Mouse (Mus musculus) neural tube, embryonic 12.5 days (tissue): ENCODE measurements around the gene Msrb3. TPM values are rescaled to one million over a fixed set of nuclear protein-coding genes. Genes with fewer than 3 reads are reported as not detected.

Experiments used
- ATAC-seq: fragments of 200-750 bp; cut with Nextera tagmentation; 2 replicates; pipeline ENCODE4 v1.8.0; 2017; ENCODE audit warnings: low read depth, mild to moderate bottlenecking, moderate TSS enrichment, moderate library complexity; ENCODE audit not compliant: low FRiP score
- H3K27ac ChIP-seq: fragments of 300-500 bp; sonication (generic); 2 replicates; pipeline ENCODE4 v1.5.1; 2016
- H3K27me3 ChIP-seq: fragments of 300-500 bp; sonication (generic); replicated peaks from 2 replicates; pipeline ENCODE4 v1.6.1; 2016; ENCODE audit warnings: mild to moderate bottlenecking
- H3K36me3 ChIP-seq: fragments of 300-500 bp; sonication (generic); 2 replicates; pipeline ENCODE4 v1.6.1; 2016; ENCODE audit warnings: mild to moderate bottlenecking
- H3K4me1 ChIP-seq: fragments of 300-500 bp; sonication (generic); 2 replicates; pipeline ENCODE4 v1.6.1; 2016
- H3K4me2 ChIP-seq: fragments of 300-500 bp; sonication (generic); replicated peaks from 2 replicates; pipeline ENCODE4 v1.6.1; 2016; ENCODE audit warnings: mild to moderate bottlenecking
- H3K4me3 ChIP-seq: fragments of 300-500 bp; sonication (generic); 2 replicates; pipeline ENCODE4 v1.5.1; 2016
- H3K9ac ChIP-seq: fragments of 300-500 bp; sonication (generic); 2 replicates; pipeline ENCODE4 v1.6.1; 2016; ENCODE audit warnings: mild to moderate bottlenecking
- H3K9me3 ChIP-seq: fragments of 300-500 bp; sonication (generic); 2 replicates; pipeline ENCODE4 v1.6.1; 2016; ENCODE audit warnings: mild to moderate bottlenecking
- WGBS: fragments of 180-500 bp; shearing (Covaris S2); methylation state at CpG from one replicate; pipeline ENCODE4 v1.1.7; 2016; 5-methylcytosine and 5-hydroxymethylcytosine counted together
- polyA plus RNA-seq: library from polyadenylated mRNA; unstranded; fragments of >200 nt; fragmentation: Nextera tagmentation; extraction: Ambion mirVana; gene quantifications from 2 replicates; pipeline ENCODE4 v1.2.1, GENCODE M21; 2016

The Msrb3 gene
- polyA plus RNA-seq, 1 experiment from 2014 or later: 3.5 TPM

DNA sequence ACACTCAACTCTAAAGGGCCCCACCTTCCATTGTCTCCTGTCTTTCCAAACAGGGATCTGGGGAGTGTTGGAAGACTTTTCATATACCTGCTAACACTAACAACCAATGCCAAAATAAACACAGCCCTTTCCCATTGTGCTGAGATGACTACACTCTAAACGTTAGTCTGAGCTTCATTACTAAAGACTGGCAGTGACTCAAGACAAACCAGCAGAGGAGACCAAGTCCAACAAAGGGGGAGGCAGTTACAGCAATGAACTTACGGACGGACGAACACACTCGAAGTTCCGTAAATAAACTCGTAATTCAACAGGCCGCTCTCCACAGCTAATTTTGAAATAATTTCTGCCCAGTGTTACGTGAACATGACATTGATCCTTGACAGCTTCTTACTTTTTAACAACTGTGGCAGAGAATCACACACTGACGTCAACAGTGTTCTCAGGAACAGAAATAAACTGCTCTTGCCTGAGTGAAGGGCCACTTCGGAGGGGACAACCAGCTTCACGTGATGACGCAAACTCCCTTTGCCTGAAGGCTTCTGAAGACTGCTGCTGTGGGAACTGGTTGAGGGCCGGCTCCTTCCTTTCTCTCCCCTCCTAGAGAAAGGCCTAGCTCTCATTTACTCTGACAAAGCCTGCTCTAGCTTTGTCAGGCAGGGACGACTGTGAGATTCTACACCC lies 16.2 kb upstream of the Msrb3 start:
- no peak for ATAC-seq
- Histone ChIP-seq H3K27me3 (no peaks in the 10 kb centered on the region), H3K4me3 (no peak overlapping the region), H3K4me2 (no peak overlapping the region), H3K4me1 (no peaks in the 10 kb centered on the region), H3K27ac (no peak overlapping the region), H3K9me3 (no peaks in the 10 kb centered on the region), H3K9ac (no peak overlapping the region), H3K36me3 (no peaks in the 10 kb centered on the region)
- WGBS: 79% methylated on average over 15 of the region's 15 CpGs

DNA sequence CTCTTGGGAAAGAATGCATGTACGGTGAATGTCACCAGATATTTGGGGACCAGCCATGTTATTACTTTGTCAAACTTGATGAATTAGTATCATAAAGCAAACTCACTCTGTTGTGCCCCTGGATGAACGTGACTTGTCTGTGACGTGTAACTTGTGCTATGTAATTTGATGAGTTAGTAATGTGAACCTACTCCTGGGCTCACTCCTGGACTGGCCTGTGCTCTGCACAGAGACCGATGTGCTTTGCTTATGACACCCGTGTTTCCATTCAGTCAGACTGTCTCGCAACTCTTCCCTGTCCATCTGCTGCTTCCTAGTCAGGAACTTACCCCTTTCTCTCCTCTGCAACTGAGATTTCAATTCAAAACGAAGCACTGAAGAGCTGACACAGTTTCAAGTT lies 15.4 kb upstream of the Msrb3 start:
- Histone ChIP-seq H3K4me1 (no peaks in the 10 kb centered on the region), H3K4me3 (no peak overlapping the region), H3K27ac (no peak overlapping the region), H3K27me3 (no peaks in the 10 kb centered on the region), H3K9ac (no peak overlapping the region), H3K36me3 (no peaks in the 10 kb centered on the region), H3K9me3 (no peaks in the 10 kb centered on the region), H3K4me2 (no peak overlapping the region)
- ATAC-seq: no peak
- WGBS: 84% methylated on average over 7 of the region's 7 CpGs

GRCm38 (mm10) chr10:120913796-120914195 lies 14.9 kb upstream of the Msrb3 start:
- Histone ChIP-seq H3K36me3 (no peaks in the 10 kb centered on the region), H3K9ac (no peak overlapping the region), H3K4me2 (no peak overlapping the region), H3K9me3 (no peaks in the 10 kb centered on the region), H3K27me3 (no peaks in the 10 kb centered on the region), H3K4me1 (no peaks in the 10 kb centered on the region), H3K4me3 (no peak overlapping the region), H3K27ac (no peak overlapping the region)
- no peak for ATAC-seq
- 80% methylated on average over 7 of the region's 7 CpGs for WGBS

DNA sequence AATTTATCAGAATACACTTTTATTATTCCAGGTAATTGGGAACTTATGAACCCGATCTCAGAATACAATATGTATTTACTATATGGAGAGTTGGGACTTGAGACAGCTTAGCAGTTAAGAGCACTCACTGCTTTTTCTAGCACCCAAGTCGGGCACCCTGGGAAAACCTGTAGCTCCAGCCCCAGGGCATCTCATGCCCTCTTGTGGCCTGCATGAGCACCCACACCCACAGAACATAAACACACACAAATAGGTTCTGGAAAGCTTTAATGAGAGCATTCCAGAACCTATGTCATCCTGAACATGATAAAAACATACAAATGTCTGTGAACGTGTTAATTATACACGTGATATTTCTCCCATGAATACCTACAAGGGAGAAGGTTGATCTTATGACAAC lies 13.1 kb upstream of the Msrb3 start:
- Histone ChIP-seq H3K9me3 (no peaks in the 10 kb centered on the region), H3K36me3 (no peaks in the 10 kb centered on the region), H3K4me2 (no peak overlapping the region), H3K9ac (no peak overlapping the region), H3K4me1 (no peaks in the 10 kb centered on the region), H3K27me3 (no peaks in the 10 kb centered on the region), H3K27ac (no peak overlapping the region), H3K4me3 (no peak overlapping the region)
- no peak for ATAC-seq
- WGBS: 83% methylated on average over 4 of the region's 4 CpGs

DNA sequence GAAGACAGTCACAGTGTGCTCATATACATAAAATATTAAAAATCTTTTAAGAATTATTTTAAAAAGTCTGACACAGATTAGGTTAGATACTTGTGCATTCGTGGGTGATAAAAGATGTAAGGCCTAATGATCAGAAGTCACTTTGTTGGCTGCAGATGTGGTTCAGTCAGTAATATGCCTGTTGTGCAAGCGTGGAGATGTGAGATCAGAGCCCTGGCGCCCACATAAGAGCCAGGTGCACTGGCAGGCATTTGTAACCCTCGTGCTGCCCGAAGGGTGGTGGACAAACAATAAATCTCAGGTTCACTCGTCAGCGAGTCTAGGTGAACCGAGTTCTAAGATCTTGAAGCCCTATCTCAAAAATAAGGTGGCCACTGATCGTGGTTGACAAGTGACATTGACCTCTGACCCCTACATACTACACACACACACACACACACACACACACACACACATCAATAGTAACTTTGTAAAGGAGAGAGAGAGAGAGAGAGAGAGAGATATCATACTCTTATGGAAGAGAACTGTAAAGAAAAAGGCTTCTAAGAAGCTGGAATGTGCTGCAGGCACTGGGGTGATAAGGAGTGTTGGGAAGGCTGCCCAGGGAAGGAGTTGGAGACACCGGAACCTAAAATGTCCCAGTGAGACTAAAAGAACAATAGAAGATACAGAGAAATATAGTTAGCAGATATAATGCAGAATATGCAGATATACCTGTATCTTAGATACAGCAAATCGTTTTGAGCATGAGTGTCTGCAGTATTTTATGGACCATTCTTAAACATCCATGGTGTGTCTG lies 10.1 kb upstream of the Msrb3 start:
- ATAC-seq: no peak
- WGBS: 89% methylated on average over 11 of the region's 11 CpGs
- H3K4me2 ChIP-seq: no peak overlapping the region

GRCm38 (mm10) chr10:120904676-120905075 lies 5.8 kb upstream of the Msrb3 start:
- H3K4me1 ChIP-seq: no peaks in the 10 kb centered on the region
- 90% methylated on average over 10 of the region's 10 CpGs for WGBS
- no peak for ATAC-seq
- H3K4me3 ChIP-seq: no peak overlapping the region
- no peak overlapping the region for H3K4me2 ChIP-seq
- H3K9me3 ChIP-seq: peaks cover 10% of the 10 kb centered on the region
- no peak overlapping the region for H3K27ac ChIP-seq
- H3K36me3 ChIP-seq: no peaks in the 10 kb centered on the region
- H3K9ac ChIP-seq: no peak overlapping the region
- no peaks in the 10 kb centered on the region for H3K27me3 ChIP-seq

More for the DNA sequence above, 10.1 kb upstream of the Msrb3 start:
- Histone ChIP-seq H3K9ac (no peak overlapping the region), H3K27me3 (no peaks in the 10 kb centered on the region), H3K27ac (no peak overlapping the region), H3K4me1 (no peaks in the 10 kb centered on the region), H3K36me3 (no peaks in the 10 kb centered on the region), H3K9me3 (peaks cover 10% of the 10 kb centered on the region), H3K4me3 (no peak overlapping the region)

GRCm38 (mm10) chr10:120903843-120904468 lies 5.1 kb upstream of the Msrb3 start:
- Histone ChIP-seq H3K9me3 (peaks cover 10% of the 10 kb centered on the region), H3K4me2 (no peak overlapping the region), H3K9ac (no peak overlapping the region), H3K36me3 (no peaks in the 10 kb centered on the region), H3K4me3 (no peak overlapping the region), H3K27me3 (no peaks in the 10 kb centered on the region), H3K27ac (no peak overlapping the region), H3K4me1 (peaks cover 5% of the 10 kb centered on the region)
- WGBS: 74% methylated on average over 4 of the region's 4 CpGs
- ATAC-seq: no peak

DNA sequence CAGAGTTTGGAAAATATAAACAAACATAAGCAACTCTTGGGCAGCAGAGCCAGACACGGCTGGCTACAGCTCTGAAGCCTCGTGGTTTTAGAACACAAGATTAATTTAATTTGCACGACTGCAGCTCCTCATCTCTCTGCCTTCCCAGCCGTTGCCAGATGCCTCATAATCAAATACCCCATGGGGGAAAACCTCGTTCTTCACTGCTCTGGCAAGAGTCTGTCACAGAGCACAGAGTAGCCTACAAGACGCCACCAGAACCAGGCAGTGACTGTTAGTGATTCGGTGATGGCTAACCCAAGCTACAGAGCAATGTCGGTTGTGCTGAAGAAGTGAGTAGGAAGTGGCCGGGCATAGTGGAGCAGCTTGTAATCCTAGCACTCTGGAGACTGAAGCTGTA lies 2.8 kb upstream of the Msrb3 start:
- Histone ChIP-seq H3K4me3 (no peak overlapping the region), H3K36me3 (no peaks in the 10 kb centered on the region), H3K27ac (no peak overlapping the region), H3K4me2 (no peak overlapping the region), H3K27me3 (peaks cover 3% of the 10 kb centered on the region; the same call in 1 of the 2 replicates), H3K4me1 (peaks cover 12% of the 10 kb centered on the region), H3K9ac (no peak overlapping the region), H3K9me3 (peaks cover 9% of the 10 kb centered on the region)
- 68% methylated on average over 9 of the region's 9 CpGs for WGBS
- ATAC-seq: no peak

DNA sequence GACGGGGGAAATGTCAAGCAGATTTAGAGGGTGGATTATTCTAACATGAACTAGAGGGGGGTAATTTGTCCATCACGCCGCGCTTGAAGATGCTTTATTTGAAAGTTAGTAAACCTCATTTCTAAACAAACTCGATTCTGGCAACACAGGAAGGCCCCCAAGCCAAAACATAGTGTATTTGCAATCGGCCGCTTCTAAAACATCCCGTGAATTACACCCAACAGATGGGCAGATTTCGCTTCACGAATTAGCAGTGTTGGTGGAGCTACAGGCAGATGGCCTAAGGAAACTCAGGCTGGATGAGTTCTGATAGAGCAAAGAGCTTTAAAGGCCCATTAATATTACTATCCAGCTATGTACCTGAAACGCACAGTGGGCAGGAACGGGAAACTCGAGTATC lies 1.2 kb upstream of the Msrb3 start:
- Histone ChIP-seq H3K4me1 (peaks cover 12% of the 10 kb centered on the region), H3K27ac (no peak overlapping the region), H3K27me3 (peaks cover 3% of the 10 kb centered on the region; the same call in 1 of the 2 replicates), H3K4me3 (no peak overlapping the region), H3K9me3 (no peaks in the 10 kb centered on the region), H3K4me2 (no peak overlapping the region), H3K9ac (no peak overlapping the region), H3K36me3 (no peaks in the 10 kb centered on the region)
- ATAC-seq: no peak
- WGBS: 66% methylated on average over 13 of the region's 13 CpGs

- Histone ChIP-seq H3K4me2 (peak overlapping the region; percentile 97), H3K9ac (peak overlapping the region; percentile 71), H3K4me3 (peak overlapping the region; percentile 58), H3K36me3 (no peaks in the 10 kb centered on the region), H3K9me3 (no peaks in the 10 kb centered on the region), H3K4me1 (peaks cover 12% of the 10 kb centered on the region), H3K27me3 (peaks cover 3% of the 10 kb centered on the region; the same call in 1 of the 2 replicates), H3K27ac (no peak overlapping the region)
- under 1% methylated on average over 49 of the region's 49 CpGs for WGBS
- ATAC-seq: peak; percentile 57
Observed at GRCm38 (mm10) chr10:120898357-120898756, 544 bp downstream of the Msrb3 start.

- peaks cover 12% of the 10 kb centered on the region for H3K4me1 ChIP-seq
- no peaks in the 10 kb centered on the region for H3K9me3 ChIP-seq
- no peak for ATAC-seq
- H3K36me3 ChIP-seq: no peaks in the 10 kb centered on the region
- H3K9ac ChIP-seq: no peak overlapping the region
- H3K4me3 ChIP-seq: no peak overlapping the region
- WGBS: 35% methylated on average over 15 of the region's 15 CpGs
- H3K27ac ChIP-seq: no peak overlapping the region
- H3K4me2 ChIP-seq: no peak overlapping the region
- H3K27me3 ChIP-seq: peaks cover 3% of the 10 kb centered on the region; the same call in 1 of the 2 replicates
Observed at GRCm38 (mm10) chr10:120895899-120896289, 3.0 kb downstream of the Msrb3 start.
